Mouse (Mus musculus) ES-E14 (cell line): ENCODE data around the gene Fkbp10. TPM values are rescaled to one million over a fixed set of nuclear protein-coding genes. Genes with fewer than 3 reads are reported as not detected.

Experiments
- DNase-seq: peaks from one replicate; pipeline ENCODE4 v3.0.0-alpha.2; 2013; ENCODE audit warnings: low read depth, low spot score
- H3K27ac ChIP-seq: 2 replicates; pipeline ENCODE4 v1.5.1; 2012; ENCODE audit warnings: low read depth, mild to moderate bottlenecking, low read length, moderate library complexity, mixed read lengths; ENCODE audit not compliant: poor library complexity, insufficient read depth, severe bottlenecking
- H3K36me3 ChIP-seq: 2 replicates; pipeline ENCODE4 v1.6.1; 2012; ENCODE audit warnings: mild to moderate bottlenecking, low read length, moderate library complexity, mixed read lengths; ENCODE audit not compliant: control insufficient read depth, poor library complexity, insufficient read depth, severe bottlenecking
- H3K4me1 ChIP-seq, 2 experiments: fragments of 150-350 bp in 1 of 2; sonication (generic) in 1 of 2; 2 replicates each; pipeline ENCODE4 v1.6.1; 2012; ENCODE audit warnings: low read length in 2 of 2, mild to moderate bottlenecking in 1 of 2, mixed read lengths in 1 of 2; ENCODE audit not compliant: control insufficient read depth in 2 of 2, insufficient read depth in 2 of 2, poor library complexity in 1 of 2
- H3K4me3 ChIP-seq, 2 experiments: fragments of 150-350 bp in 1 of 2; sonication (generic) in 1 of 2; 2 replicates each; pipeline ENCODE4 v1.5.1; 2012; ENCODE audit warnings: low read length in 2 of 2, low read depth in 1 of 2, mild to moderate bottlenecking in 1 of 2, mixed read lengths in 1 of 2; ENCODE audit not compliant: insufficient read depth in 1 of 2, poor library complexity in 1 of 2, severe bottlenecking in 1 of 2
- H3K9ac ChIP-seq: 2 replicates; pipeline ENCODE4 v1.6.1; 2012; ENCODE audit warnings: low read depth, mild to moderate bottlenecking, low read length, mixed read lengths; ENCODE audit not compliant: poor library complexity, insufficient read depth, severe bottlenecking
- H3K9me3 ChIP-seq: fragments of 150-350 bp; sonication (generic); 2 replicates; pipeline ENCODE4 v1.6.1; 2012; ENCODE audit warnings: low read depth, mild to moderate bottlenecking, low read length; ENCODE audit not compliant: control insufficient read depth, insufficient read depth
- CHD2 ChIP-seq: IDR thresholded peaks from 2 replicates; pipeline ENCODE4 v1.6.1; 2014; ENCODE audit warnings: mild to moderate bottlenecking, low read depth, low read length, inconsistent platforms
- HCFC1 ChIP-seq: IDR thresholded peaks from 2 replicates; pipeline ENCODE4 v1.6.1; 2012; ENCODE audit warnings: low read length, inconsistent platforms, borderline replicate concordance; ENCODE audit not compliant: insufficient read depth
- MAFK ChIP-seq: IDR thresholded peaks from 2 replicates; pipeline ENCODE4 v1.6.1; 2014; ENCODE audit warnings: mild to moderate bottlenecking, low read depth, low read length, inconsistent platforms; ENCODE audit not compliant: insufficient read depth
- ZC3H11A ChIP-seq: IDR thresholded peaks from 2 replicates; pipeline ENCODE4 v1.6.1; 2012; ENCODE audit warnings: low read depth, mild to moderate bottlenecking, inconsistent platforms, low read length, borderline replicate concordance
- ZNF384 ChIP-seq: IDR thresholded peaks from 2 replicates; pipeline ENCODE4 v1.6.1; 2012; ENCODE audit warnings: low read depth, low read length, inconsistent platforms
- in situ Hi-C, 2 experiments: fragments of 600-800 bp; cut with MboI; formaldehyde crosslinking; loops; one replicate each; pipeline ENCODE4 v1.15.1; 2025; ENCODE audit warnings: low sequenced_read_pairs in 2 of 2, inconsistent platforms in 1 of 2; ENCODE audit not compliant: unreplicated experiment in 2 of 2
- total RNA-seq: library from RNA; depleted of rRNA; stranded (reverse); fragments of 300-350 nt; gene quantifications from 2 replicates; pipeline ENCODE4 v1.2.3, GENCODE M21; 2012

Fkbp10 gene
- total RNA-seq, 1 experiment, result 73.3 TPM

DNA sequence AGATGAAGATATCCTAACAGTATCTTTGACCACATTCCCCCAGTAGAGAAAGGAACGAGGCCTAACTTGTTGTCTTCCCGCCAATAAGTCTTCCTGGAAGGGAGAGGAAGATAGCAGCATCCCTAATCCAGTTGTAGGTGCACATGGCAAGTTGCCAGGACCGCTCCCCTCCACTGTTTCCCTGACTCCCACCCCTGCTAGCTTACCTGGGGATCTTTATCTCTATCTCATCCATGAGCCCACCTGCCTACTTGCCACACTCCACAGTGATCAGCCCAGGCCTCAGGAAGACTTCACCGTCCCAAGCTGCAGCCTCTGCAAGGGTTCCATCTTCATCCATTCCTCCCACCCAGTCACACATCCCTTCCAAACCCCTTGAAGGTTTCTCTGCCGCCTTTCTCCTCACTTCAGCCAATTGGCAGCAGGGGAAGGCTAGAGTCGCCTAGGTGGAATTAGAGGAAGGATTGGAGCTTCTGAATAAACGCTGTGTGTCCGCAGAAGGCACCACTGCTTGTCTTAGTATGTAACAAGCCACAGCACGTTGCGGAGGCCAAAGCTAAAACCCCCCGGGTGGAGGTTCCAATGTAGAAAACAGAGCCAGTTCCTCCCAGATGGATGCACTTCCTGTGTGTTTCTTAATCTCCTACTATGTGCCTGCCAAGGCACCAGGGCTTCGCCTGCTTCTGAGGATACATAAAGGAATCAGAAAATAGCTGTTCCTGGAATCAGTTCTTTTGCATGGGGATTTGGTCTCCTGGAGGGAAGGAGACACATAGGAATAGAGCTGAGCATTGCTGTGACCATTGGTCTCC is 15.6 kb upstream of the Fkbp10 start:
- TF ChIP-seq CHD2, result no peak
- TF ChIP-seq ZC3H11A, result no peak
- no peak for TF ChIP-seq MAFK
- TF ChIP-seq HCFC1, result no peak
- no peak for TF ChIP-seq ZNF384
- no peak for DNase-seq
- Histone ChIP-seq H3K4me3 (no peak overlapping the region), H3K27ac (no peak overlapping the region), H3K9ac (no peak overlapping the region; the same call in 1 of the 2 replicates), H3K9me3 (no peaks in the 10 kb centered on the region), H3K36me3 (no peaks in the 10 kb centered on the region), H3K4me1 (peaks cover 3 to 23% of the 10 kb centered on the region in 2 experiments)
- in situ Hi-C loops, result no loop called here

DNA sequence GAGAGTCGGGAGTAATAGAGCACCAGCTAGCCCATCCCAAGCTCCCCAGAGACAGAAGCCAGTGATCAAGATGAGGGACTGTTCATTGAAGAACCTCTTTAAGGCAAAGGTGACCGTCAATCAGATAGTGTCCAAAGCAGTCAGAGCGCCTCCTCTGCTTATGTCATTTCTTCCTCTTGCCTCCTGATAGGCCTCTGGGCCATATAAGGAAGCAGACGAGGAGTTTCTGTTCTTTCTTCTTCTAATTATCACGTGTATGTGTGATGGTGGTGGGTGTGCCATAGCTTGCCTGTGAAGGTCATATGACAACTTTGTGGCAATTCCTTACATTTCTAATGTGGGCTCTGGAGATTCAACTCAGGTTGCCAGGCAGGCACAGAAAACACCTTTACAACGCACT is 14.7 kb upstream of the Fkbp10 start:
- in situ Hi-C loops, result no loop called here
- Histone ChIP-seq H3K4me3 (no peak overlapping the region), H3K36me3 (no peaks in the 10 kb centered on the region), H3K4me1 (peaks cover 2 to 22% of the 10 kb centered on the region in 2 experiments), H3K9me3 (no peaks in the 10 kb centered on the region), H3K9ac (no peak overlapping the region), H3K27ac (no peak overlapping the region)
- no peak for DNase-seq
- TF ChIP-seq MAFK, result no peak
- no peak for TF ChIP-seq ZC3H11A
- no peak for TF ChIP-seq CHD2
- TF ChIP-seq HCFC1, result no peak
- TF ChIP-seq ZNF384, result no peak

DNA sequence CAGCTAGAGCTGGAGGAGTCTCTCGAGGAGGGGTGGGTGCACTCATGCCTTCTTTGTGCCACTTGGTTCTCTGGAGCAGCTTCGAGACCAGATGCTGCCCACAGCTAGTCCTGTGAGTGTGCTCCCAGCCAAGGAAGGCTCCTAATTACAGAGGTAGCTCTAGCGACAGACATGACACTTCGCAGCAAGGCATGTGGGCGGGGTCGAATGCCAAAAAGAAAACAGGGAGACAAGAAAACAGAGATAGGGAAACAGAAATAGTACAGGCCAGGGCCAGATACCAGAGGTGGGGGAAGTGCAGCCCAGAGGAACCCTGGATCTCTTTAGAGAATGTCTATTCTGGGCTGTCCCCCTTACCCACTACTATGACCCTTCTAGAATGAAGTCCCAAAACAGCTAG is 13.3 kb upstream of the Fkbp10 start:
- in situ Hi-C loops, result no loop called here
- no peak overlapping the region for H3K9ac ChIP-seq
- H3K27ac ChIP-seq, result no peak overlapping the region
- H3K9me3 ChIP-seq, result no peaks in the 10 kb centered on the region
- peaks cover 2 to 27% of the 10 kb centered on the region in 2 experiments for H3K4me1 ChIP-seq
- no peaks in the 10 kb centered on the region for H3K36me3 ChIP-seq
- no peak for DNase-seq
- no peak overlapping the region for H3K4me3 ChIP-seq
- TF ChIP-seq ZNF384, result no peak
- no peak for TF ChIP-seq HCFC1
- no peak for TF ChIP-seq CHD2
- no peak for TF ChIP-seq MAFK
- no peak for TF ChIP-seq ZC3H11A

DNA sequence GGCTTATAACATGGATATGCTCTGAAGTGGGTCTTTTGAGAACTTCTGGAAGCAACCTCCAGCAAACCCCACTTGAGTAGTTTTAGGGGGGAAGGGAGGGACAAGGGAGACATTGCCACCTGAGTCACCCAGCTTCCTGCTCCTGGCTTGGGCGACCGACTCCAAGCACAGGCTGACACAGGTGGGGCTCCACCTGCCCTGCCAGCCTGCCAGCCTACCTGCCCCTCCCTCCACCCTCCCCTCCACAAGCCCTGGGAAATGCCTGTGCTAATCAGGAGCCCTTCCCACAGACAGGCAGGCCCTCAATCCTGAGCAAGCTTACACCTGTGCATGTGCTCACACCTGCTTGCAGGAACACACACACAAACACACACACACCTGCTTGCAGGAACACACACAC is 12.8 kb upstream of the Fkbp10 start:
- Histone ChIP-seq H3K36me3 (no peaks in the 10 kb centered on the region), H3K27ac (no peak overlapping the region), H3K4me1 (peaks cover 2 to 27% of the 10 kb centered on the region in 2 experiments), H3K9ac (no peak overlapping the region), H3K9me3 (no peaks in the 10 kb centered on the region), H3K4me3 (no peak overlapping the region)
- TF ChIP-seq MAFK, result no peak
- no peak for TF ChIP-seq CHD2
- no peak for TF ChIP-seq ZNF384
- no peak for DNase-seq
- in situ Hi-C loops, result no loop called here
